Mouse (Mus musculus) liver, postnatal 0 days (tissue): ENCODE data around the gene Cdca7l.

Experiments used
- CTCF ChIP-seq: sonication (generic); IDR thresholded peaks from 2 replicates; pipeline ENCODE4 v1.5.1; 2016; ENCODE audit warnings: antibody characterized with exemption, low read depth
- EP300 ChIP-seq: IDR thresholded peaks from 2 replicates; pipeline ENCODE4 v1.6.1; 2016; ENCODE audit warnings: antibody characterized with exemption, low read depth, mild to moderate bottlenecking

DNA sequence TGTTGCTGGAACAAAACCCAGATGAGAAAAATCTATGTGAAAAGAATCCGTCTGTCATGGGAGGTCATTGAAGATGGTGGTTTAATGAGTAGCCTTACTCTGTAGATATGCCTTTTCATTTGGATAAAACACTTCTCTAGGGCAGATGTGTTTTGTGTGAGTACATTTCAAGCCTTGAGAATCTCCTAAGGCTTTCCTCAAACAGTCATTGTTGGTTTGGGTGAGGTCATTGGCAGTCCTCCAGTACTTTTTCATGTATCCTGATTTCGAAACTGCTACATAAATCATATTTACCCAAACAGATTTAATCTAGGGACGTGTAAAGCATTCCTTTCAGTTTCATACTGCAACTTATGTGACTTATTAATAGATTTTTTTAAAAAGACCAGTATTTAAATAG lies 24.3 kb downstream of the Cdca7l start:
- TF ChIP-seq EP300 (no peak), CTCF (no peak)
